Mouse (Mus musculus) bone marrow macrophage, adult 2 months (primary cell): ENCODE data around the gene Gp5.

ENCODE experiments used
- CTCF ChIP-seq: IDR thresholded peaks from 2 replicates; pipeline ENCODE4 v1.5.1; 2012; ENCODE audit warnings: low read depth, mild to moderate bottlenecking, low read length, moderate library complexity
- POLR2A ChIP-seq: IDR thresholded peaks from 2 replicates; pipeline ENCODE4 v1.6.1; 2012; ENCODE audit warnings: mild to moderate bottlenecking, low read depth, low read length, borderline replicate concordance

- no peak for TF ChIP-seq CTCF
- TF ChIP-seq POLR2A = no peak
Observed at GRCm38 (mm10) chr16:30307961-30308615, 2.5 kb downstream of the Gp5 start.
